Mouse (Mus musculus): ENCODE measurements at regions not wholly inside any gene's neighbourhood (a gene's known extent, or its start where the extent isn't known, plus 50 kb on each side); places are given as distances from the start of the nearest gene placed in this dataset.

GRCm38 (mm10) chr4:131126901-131127300, 182.7 kb downstream of the Matn1 start:
- H3K4me1 ChIP-seq, result no peaks in the 10 kb centered on the region
- H3K27me3 ChIP-seq (replicated peaks), result peaks cover 20% of the 10 kb centered on the region
- H3K9me3 ChIP-seq, result no peaks in the 10 kb centered on the region
- H3K4me2 ChIP-seq, result no peak overlapping the region
- 50% methylated on average over 6 of the region's 6 CpGs for WGBS
- no peak overlapping the region for H3K27ac ChIP-seq (replicated peaks)
- no peak for ATAC-seq (ENCODE audit: extremely low read depth, insufficient number of reproducible peaks, low FRiP score, low TSS enrichment)
- no peaks in the 10 kb centered on the region for H3K36me3 ChIP-seq
- no peak overlapping the region for H3K4me3 ChIP-seq
- no peak overlapping the region for H3K9ac ChIP-seq

DNA sequence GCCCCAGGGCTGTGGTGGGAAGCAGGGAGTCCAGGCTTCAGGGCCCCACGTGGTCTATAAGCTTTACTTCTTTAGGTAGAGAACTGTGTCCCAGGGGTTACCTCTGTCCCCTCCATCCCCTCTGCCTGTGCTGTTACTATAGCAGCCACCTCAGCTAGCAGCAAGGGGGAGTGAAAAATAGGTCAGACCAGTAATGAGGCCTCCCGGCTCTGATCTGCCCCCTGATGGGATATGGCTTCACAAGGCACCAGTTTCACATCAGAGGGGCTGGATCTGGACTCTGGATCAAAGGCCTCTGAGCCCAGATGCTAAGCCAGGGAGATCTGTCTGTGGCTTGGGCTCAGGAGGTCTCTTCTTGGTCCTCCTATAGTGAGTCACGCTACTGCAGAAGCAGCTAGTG, 184.5 kb downstream of the Matn1 start:
- Histone ChIP-seq H3K4me3 (no peak overlapping the region), H3K27ac (replicated peaks) (no peak overlapping the region), H3K9ac (no peak overlapping the region), H3K9me3 (no peaks in the 10 kb centered on the region), H3K27me3 (replicated peaks) (peaks cover 28% of the 10 kb centered on the region), H3K4me2 (no peak overlapping the region), H3K4me1 (0 out of 2 replicates have a peak, but pooled peaks cover 3% of the 10 kb centered on the region), H3K36me3 (no peaks in the 10 kb centered on the region)
- 37% methylated on average over 3 of the region's 3 CpGs for WGBS
- ATAC-seq (ENCODE audit: extremely low read depth, insufficient number of reproducible peaks, low FRiP score, low TSS enrichment), result no peak

DNA sequence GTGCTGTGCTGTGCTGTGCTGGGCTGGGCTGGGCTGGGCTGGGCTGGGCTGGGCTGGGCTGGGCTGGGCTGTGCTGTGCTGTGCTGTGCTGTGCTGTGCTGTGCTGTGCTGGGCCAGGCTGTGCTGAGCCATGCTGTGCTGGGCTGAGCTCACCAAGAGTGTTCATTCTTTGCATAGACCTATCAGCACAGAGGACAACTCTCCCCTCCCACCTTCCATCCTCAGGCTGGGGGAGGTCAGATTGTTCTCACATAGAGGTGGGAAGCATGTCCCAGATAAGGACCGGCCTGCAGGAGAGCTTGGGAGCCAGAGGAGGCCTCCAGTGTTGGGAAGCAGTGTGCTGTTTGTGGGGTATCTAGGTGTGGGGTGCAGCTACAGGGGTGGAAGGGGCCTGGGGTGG, 188.0 kb downstream of the Matn1 start:
- WGBS, result 0% methylated on average over 1 of the region's 1 CpGs
- Histone ChIP-seq H3K36me3 (no peaks in the 10 kb centered on the region), H3K4me3 (no peak overlapping the region), H3K9me3 (no peaks in the 10 kb centered on the region), H3K9ac (no peak overlapping the region), H3K4me1 (0 out of 2 replicates have a peak, but pooled peaks cover 3% of the 10 kb centered on the region), H3K27me3 (replicated peaks) (peaks cover 20% of the 10 kb centered on the region; the same call in 1 of the 2 replicates), H3K4me2 (no peak overlapping the region), H3K27ac (replicated peaks) (no peak overlapping the region)
- no peak for ATAC-seq (ENCODE audit: extremely low read depth, insufficient number of reproducible peaks, low FRiP score, low TSS enrichment)

- no peak overlapping the region for H3K9ac ChIP-seq
- no peak overlapping the region for H3K27ac ChIP-seq (replicated peaks)
- 0 out of 2 replicates have a peak, but pooled peaks cover 3% of the 10 kb centered on the region for H3K4me1 ChIP-seq
- peaks cover 22% of the 10 kb centered on the region; the same call in 1 of the 2 replicates for H3K27me3 ChIP-seq (replicated peaks)
- WGBS, result 56% methylated on average over 9 of the region's 9 CpGs
- no peak for ATAC-seq (ENCODE audit: extremely low read depth, insufficient number of reproducible peaks, low FRiP score, low TSS enrichment)
- no peak overlapping the region for H3K4me3 ChIP-seq
- no peaks in the 10 kb centered on the region for H3K9me3 ChIP-seq
- H3K36me3 ChIP-seq, result no peaks in the 10 kb centered on the region
- no peak overlapping the region for H3K4me2 ChIP-seq
Measured at GRCm38 (mm10) chr4:131132781-131133180, 188.6 kb downstream of the Matn1 start.

- H3K4me1 ChIP-seq, result 0 out of 2 replicates have a peak, but pooled peaks cover 3% of the 10 kb centered on the region
- H3K4me3 ChIP-seq, result no peak overlapping the region
- peaks cover 16% of the 10 kb centered on the region; the same call in 1 of the 2 replicates for H3K27me3 ChIP-seq (replicated peaks)
- 72% methylated on average over 4 of the region's 4 CpGs for WGBS
- H3K27ac ChIP-seq (replicated peaks), result no peak overlapping the region
- H3K9ac ChIP-seq, result no peak overlapping the region
- no peak overlapping the region for H3K4me2 ChIP-seq
- no peak for ATAC-seq (ENCODE audit: extremely low read depth, insufficient number of reproducible peaks, low FRiP score, low TSS enrichment)
- H3K9me3 ChIP-seq, result no peaks in the 10 kb centered on the region
- H3K36me3 ChIP-seq, result no peaks in the 10 kb centered on the region
Measured at GRCm38 (mm10) chr4:131135841-131136240, 191.7 kb downstream of the Matn1 start.

DNA sequence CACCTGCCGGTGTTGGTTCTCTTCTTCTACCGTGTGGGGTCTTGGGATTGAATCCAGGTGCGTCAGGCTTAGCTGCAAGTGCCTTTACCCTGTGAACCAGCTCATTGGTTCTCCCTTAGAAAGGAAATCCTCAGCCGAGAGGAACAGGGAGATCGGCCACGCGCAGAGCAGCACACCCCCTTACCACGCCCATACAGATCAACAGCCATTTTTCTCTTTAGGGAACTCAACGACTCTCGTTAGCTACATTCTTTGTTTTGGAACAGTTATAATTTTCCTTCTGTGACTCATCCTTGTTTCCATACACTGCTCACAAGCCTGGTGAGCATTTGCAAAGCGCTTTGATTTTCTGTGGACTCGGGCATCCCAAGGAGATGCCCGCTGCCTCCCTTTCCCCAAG, 194.7 kb downstream of the Matn1 start:
- no peak overlapping the region for H3K4me3 ChIP-seq
- no peak overlapping the region for H3K4me2 ChIP-seq
- H3K9me3 ChIP-seq, result no peaks in the 10 kb centered on the region; the same call in 1 of the 2 replicates
- no peaks in the 10 kb centered on the region for H3K4me1 ChIP-seq
- 77% methylated on average over 13 of the region's 13 CpGs for WGBS
- H3K27ac ChIP-seq (replicated peaks), result no peak overlapping the region
- H3K9ac ChIP-seq, result no peak overlapping the region
- peaks cover 5% of the 10 kb centered on the region; the same call in 1 of the 2 replicates for H3K27me3 ChIP-seq (replicated peaks)
- ATAC-seq (ENCODE audit: extremely low read depth, insufficient number of reproducible peaks, low FRiP score, low TSS enrichment), result no peak
- no peaks in the 10 kb centered on the region for H3K36me3 ChIP-seq

DNA sequence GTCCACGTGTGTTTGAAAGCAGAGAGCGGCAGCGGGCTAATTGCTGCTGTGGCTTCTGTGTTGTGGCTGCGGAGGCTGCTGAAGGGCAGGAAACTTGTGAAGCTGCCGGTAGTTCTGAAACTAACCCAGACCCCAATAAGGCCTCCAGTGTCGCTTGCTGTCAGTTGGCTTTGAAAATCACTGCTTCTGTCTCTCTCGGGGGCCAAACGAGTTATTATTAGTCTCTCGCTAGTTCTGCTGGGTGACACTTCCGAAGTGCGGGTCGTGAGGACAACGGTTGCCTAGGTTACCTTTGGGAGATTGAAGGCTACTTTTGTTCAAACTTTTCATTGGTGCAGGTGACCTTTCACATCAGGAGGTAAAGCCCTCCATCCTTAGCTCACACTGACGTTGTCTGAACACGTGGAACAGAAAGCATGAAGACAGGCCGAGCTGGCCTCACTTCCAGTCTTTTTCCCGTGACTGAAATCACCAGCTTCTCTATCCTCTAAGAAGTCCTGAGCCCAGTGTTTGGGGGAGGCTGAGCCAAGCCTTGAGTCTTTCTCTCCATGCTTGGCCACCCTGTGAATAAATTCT, 197.8 kb downstream of the Matn1 start:
- Histone ChIP-seq H3K4me2 (no peak overlapping the region), H3K4me3 (no peak overlapping the region), H3K9me3 (peaks cover 8% of the 10 kb centered on the region), H3K4me1 (no peaks in the 10 kb centered on the region), H3K36me3 (no peaks in the 10 kb centered on the region), H3K27ac (replicated peaks) (no peak overlapping the region), H3K27me3 (replicated peaks) (0 out of 2 replicates have a peak, but pooled peaks cover 3% of the 10 kb centered on the region), H3K9ac (no peak overlapping the region)
- WGBS, result 75% methylated on average over 17 of the region's 17 CpGs
- ATAC-seq (ENCODE audit: extremely low read depth, insufficient number of reproducible peaks, low FRiP score, low TSS enrichment), result no peak

DNA sequence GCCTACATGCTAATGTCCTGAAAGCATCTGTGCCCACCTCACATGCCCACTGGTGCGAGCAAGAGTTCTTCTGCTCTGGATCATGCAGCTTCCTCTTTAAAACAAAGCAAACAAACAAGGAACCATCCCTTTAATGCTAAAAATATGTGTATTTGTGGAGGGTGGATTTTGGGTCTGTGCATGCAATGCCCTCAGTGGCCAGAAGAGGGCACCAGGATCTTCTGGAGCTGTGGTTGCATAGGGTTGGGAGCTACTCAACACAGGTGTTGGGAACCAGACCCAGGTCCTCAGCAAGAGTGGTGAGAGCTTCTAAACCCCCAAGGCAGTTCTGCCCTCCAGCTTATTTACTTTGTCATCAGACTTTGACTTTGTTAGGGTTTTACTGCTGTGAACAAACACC, 201.3 kb downstream of the Matn1 start:
- H3K4me2 ChIP-seq, result no peak overlapping the region
- H3K27me3 ChIP-seq (replicated peaks), result peaks cover 19% of the 10 kb centered on the region
- no peaks in the 10 kb centered on the region for H3K4me1 ChIP-seq
- no peaks in the 10 kb centered on the region for H3K36me3 ChIP-seq
- H3K4me3 ChIP-seq, result no peak overlapping the region
- H3K9me3 ChIP-seq, result peaks cover 8% of the 10 kb centered on the region
- H3K27ac ChIP-seq (replicated peaks), result no peak overlapping the region
- WGBS, result 50% methylated on average over 1 of the region's 1 CpGs
- H3K9ac ChIP-seq, result no peak overlapping the region
- ATAC-seq (ENCODE audit: extremely low read depth, insufficient number of reproducible peaks, low FRiP score, low TSS enrichment), result no peak

DNA sequence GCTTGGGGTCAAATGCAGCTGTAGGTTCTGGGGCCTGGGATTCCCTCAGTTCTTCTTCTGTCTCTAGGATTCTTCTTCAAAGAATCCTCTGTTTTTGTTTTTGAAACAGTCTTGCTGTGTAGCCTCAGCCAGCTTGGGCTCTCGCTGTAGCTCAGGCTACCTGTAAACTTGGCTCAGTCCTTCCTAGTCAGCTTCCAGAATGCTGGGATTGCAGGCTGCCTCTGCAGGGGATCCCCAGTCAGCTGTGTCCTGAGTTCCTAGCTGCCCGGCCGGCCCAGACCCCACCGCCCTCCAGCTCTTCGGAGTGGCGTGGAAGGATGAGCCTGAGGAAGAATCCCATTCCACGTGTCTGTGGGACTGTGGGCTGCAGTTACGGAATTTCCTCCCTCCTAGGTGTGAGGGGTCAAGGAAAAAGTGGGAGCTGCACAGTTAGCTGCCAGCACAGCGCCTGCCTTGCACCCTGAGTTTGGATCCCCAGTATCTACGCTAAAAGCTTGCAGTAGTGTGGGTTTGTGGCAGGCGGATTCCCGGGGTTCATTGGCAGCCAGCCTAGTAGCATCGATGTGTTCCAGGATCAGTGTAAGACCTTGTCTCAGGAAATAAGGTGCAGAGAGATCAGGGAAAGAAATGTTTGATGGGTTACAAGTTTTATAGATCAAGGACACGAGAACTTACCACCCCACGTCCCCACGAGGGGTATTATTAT, 204.0 kb downstream of the Matn1 start:
- no peaks in the 10 kb centered on the region for H3K36me3 ChIP-seq
- ATAC-seq (ENCODE audit: extremely low read depth, insufficient number of reproducible peaks, low FRiP score, low TSS enrichment), result no peak
- H3K4me1 ChIP-seq, result no peaks in the 10 kb centered on the region
- 55% methylated on average over 16 of the region's 16 CpGs for WGBS
- no peak overlapping the region for H3K4me2 ChIP-seq
- peaks cover 30% of the 10 kb centered on the region for H3K27me3 ChIP-seq (replicated peaks)
- peaks cover 8% of the 10 kb centered on the region; the same call in 1 of the 2 replicates for H3K9me3 ChIP-seq
- H3K9ac ChIP-seq, result no peak overlapping the region
- no peak overlapping the region for H3K27ac ChIP-seq (replicated peaks)
- no peak overlapping the region for H3K4me3 ChIP-seq

- no peak for ATAC-seq (ENCODE audit: extremely low read depth, insufficient number of reproducible peaks, low FRiP score, low TSS enrichment)
- no peaks in the 10 kb centered on the region for H3K36me3 ChIP-seq
- no peak overlapping the region for H3K27ac ChIP-seq (replicated peaks)
- H3K4me3 ChIP-seq, result no peak overlapping the region
- H3K4me2 ChIP-seq, result no peak overlapping the region
- H3K27me3 ChIP-seq (replicated peaks), result peaks cover 30% of the 10 kb centered on the region
- no peaks in the 10 kb centered on the region for H3K4me1 ChIP-seq
- H3K9ac ChIP-seq, result no peak overlapping the region
- WGBS, result 73% methylated on average over 5 of the region's 5 CpGs
- H3K9me3 ChIP-seq, result peaks cover 8% of the 10 kb centered on the region; the same call in 1 of the 2 replicates
Measured at GRCm38 (mm10) chr4:131149466-131149865, 205.3 kb downstream of the Matn1 start.

DNA sequence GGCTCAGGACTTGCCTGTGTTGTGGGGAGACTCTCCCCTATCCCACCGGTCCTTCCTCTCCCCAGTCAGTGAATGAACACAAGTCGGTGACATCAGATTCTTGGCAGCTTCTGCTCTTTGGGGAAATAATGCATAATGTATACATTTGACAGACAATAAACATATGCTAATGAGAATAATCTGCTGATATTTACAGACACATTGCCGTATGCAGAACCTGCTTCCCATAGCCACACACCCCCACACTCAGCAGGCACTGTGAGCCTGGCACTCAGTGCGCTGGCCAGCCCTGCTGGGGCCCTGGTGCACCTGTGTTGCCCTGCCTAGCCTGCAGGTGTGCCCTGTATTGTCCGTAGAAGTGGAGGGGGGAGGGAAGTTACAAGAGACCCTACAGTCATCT, 215.5 kb downstream of the Matn1 start:
- Histone ChIP-seq H3K9ac (no peak overlapping the region), H3K4me2 (no peak overlapping the region), H3K4me3 (no peak overlapping the region), H3K4me1 (no peaks in the 10 kb centered on the region; the same call in 1 of the 2 replicates), H3K36me3 (no peaks in the 10 kb centered on the region), H3K27me3 (replicated peaks) (peaks cover 20% of the 10 kb centered on the region), H3K9me3 (no peaks in the 10 kb centered on the region), H3K27ac (replicated peaks) (no peak overlapping the region)
- WGBS, result 52% methylated on average over 5 of the region's 5 CpGs
- ATAC-seq (ENCODE audit: extremely low read depth, insufficient number of reproducible peaks, low FRiP score, low TSS enrichment), result no peak

- no peak overlapping the region for H3K27ac ChIP-seq (replicated peaks)
- ATAC-seq (ENCODE audit: extremely low read depth, insufficient number of reproducible peaks, low FRiP score, low TSS enrichment), result no peak
- peaks cover 20% of the 10 kb centered on the region for H3K27me3 ChIP-seq (replicated peaks)
- no peak overlapping the region for H3K4me2 ChIP-seq
- WGBS, result 32% methylated on average over 5 of the region's 5 CpGs
- H3K4me1 ChIP-seq, result no peaks in the 10 kb centered on the region; the same call in 1 of the 2 replicates
- H3K9ac ChIP-seq, result no peak overlapping the region
- H3K36me3 ChIP-seq, result no peaks in the 10 kb centered on the region
- no peaks in the 10 kb centered on the region for H3K9me3 ChIP-seq
- no peak overlapping the region for H3K4me3 ChIP-seq
Measured at GRCm38 (mm10) chr4:131160135-131160534, 215.9 kb downstream of the Matn1 start.
